Mouse (Mus musculus) right cerebral cortex, adult 2 months (tissue): Measurements from ENCODE around the gene Gm7257.

Experiments used
- DNase-seq, 2 experiments: peaks; one replicate each; pipeline ENCODE4 v3.0.0; 2021 to 2022; ENCODE audit warnings: low spot score in 2 of 2

Gm7257 gene

GRCm38 (mm10) chr9:36431584-36431983 lies at the start of gene Gm7257:
Gm7257 (plus strand) TSS chr9:36431884.
- no peak for DNase-seq

GRCm38 (mm10) chr9:36402991-36403390 lies 28.7 kb upstream of the Gm7257 start:
- no peak for DNase-seq

GRCm38 (mm10) chr9:36435051-36435764 lies 3.5 kb downstream of the Gm7257 start:
- DNase-seq, result peak in 1 of 2 experiments; percentile 2

- DNase-seq, result no peak
Observed at GRCm38 (mm10) chr9:36475338-36475737, 43.7 kb downstream of the Gm7257 start, which contains the start of gene Gm9513. Gm9513 (plus strand) TSS chr9:36475638.
